Comparison of ENCODE assay signal across 26 mouse cellular contexts in genomic region chr4:45411181-45411790, GRCm38 (mm10). TPM values are rescaled to one million over a fixed set of nuclear protein-coding genes. Genes with fewer than 3 reads are reported as not detected.
A peak's percentile ranks its signal among the peaks of the same experiment; 100 is the strongest.
DNase-seq lines count a peak whose midpoint lies in the region; ATAC-seq and TF ChIP-seq lines count a peak whose summit lies in the region.
"Had no signal": no experiment of that assay in that cellular context is flagged by ENCODE, and none has a peak within 500 bp of the region (broad histone marks: within the 10 kb centered on the region; RNA-seq: fewer than 3 reads in every experiment).

No protein-coding gene starts in this region.

- 0 out of 2 replicates have a peak, but pooled peaks have one; percentile 20 for TF ChIP-seq EP300 in lung, postnatal 0 days (IDR thresholded peaks at IDR 0.05)

- DNase-seq in adrenal gland, adult 2 months = peak; percentile 59
- DNase-seq in adrenal gland, postnatal 10 days = no peak
- DNase-seq in lung, postnatal 0 days (ENCODE audit: low spot score) = no peak
- no peak for DNase-seq in lung, adult 2 months
- DNase-seq: adrenal gland, postnatal 14 days; B cell, adult 2 months; cerebellum, adult 11 months; cerebellum, adult 18-20 months; cerebellum, adult 8-10 months; cerebellum, adult 9-11 months; cerebellum, postnatal 14 days; cerebellum, postnatal 36 days; embryo, embryonic 11 days had no signal

- WGBS in lung, postnatal 0 days = 88% methylated on average over 8 of the region's 8 CpGs
- 84% methylated on average over 8 of the region's 8 CpGs for WGBS in lung, adult 2 months

- no peaks in the 10 kb centered on the region for H3K36me3 ChIP-seq in lung, postnatal 0 days (ENCODE audit: insufficient read depth, low read length)
- H3K36me3 ChIP-seq: embryonic facial prominence, embryonic 13.5 days; embryonic facial prominence, embryonic 15.5 days; forebrain, embryonic 10.5 days; forebrain, embryonic 12.5 days had no signal

- no peak for TF ChIP-seq CTCF in lung, postnatal 0 days (IDR thresholded peaks at IDR 0.05)
- no peak for TF ChIP-seq CTCF in lung, adult 2 months (IDR thresholded peaks at IDR 0.05; ENCODE audit: insufficient read depth, low read length)

- H3K27ac ChIP-seq in lung, postnatal 0 days (ENCODE audit: low read length) = no peak overlapping the region
- peak overlapping the region; percentile 99 for H3K27ac ChIP-seq in brown adipose tissue, adult 24 weeks (replicated peaks; ENCODE audit: low read depth, low read length)
- H3K27ac ChIP-seq: embryonic facial prominence, embryonic 13.5 days; embryonic facial prominence, embryonic 15.5 days; forebrain, embryonic 10.5 days; forebrain, embryonic 12.5 days had no signal

- H3K9me3 ChIP-seq in lung, postnatal 0 days (ENCODE audit: low read length) = no peaks in the 10 kb centered on the region
- H3K9me3 ChIP-seq: embryonic facial prominence, embryonic 13.5 days; embryonic facial prominence, embryonic 15.5 days; forebrain, embryonic 10.5 days; forebrain, embryonic 12.5 days; G1E had no signal

- H3K4me2 ChIP-seq in lung, postnatal 0 days (replicated peaks; ENCODE audit: low read depth, low read length) = no peak overlapping the region
- H3K4me2 ChIP-seq: embryonic facial prominence, embryonic 13.5 days; embryonic facial prominence, embryonic 15.5 days; forebrain, embryonic 12.5 days had no signal

- no peaks in the 10 kb centered on the region for H3K4me1 ChIP-seq in lung, postnatal 0 days (ENCODE audit: insufficient read depth, low read depth, low read length)
- H3K4me1 ChIP-seq in lung, adult 2 months (ENCODE audit: control insufficient read depth, insufficient read depth, low read length) = no peaks in the 10 kb centered on the region
- peaks cover 11% of the 10 kb centered on the region; the same call in 1 of the 2 replicates for H3K4me1 ChIP-seq in brown adipose tissue, adult 24 weeks (ENCODE audit: control insufficient read depth, insufficient read depth, insufficient read length, low read length)

- no peak overlapping the region for H3K9ac ChIP-seq in lung, postnatal 0 days (replicated peaks; ENCODE audit: low read depth)
- H3K9ac ChIP-seq: embryonic facial prominence, embryonic 13.5 days; embryonic facial prominence, embryonic 15.5 days; forebrain, embryonic 12.5 days had no signal

- H3K27me3 ChIP-seq in lung, postnatal 0 days (replicated peaks; ENCODE audit: insufficient read depth, low read length) = no peaks in the 10 kb centered on the region
- H3K27me3 ChIP-seq: CH12.LX; embryonic facial prominence, embryonic 15.5 days; Patski had no signal

- no peak overlapping the region for H3K4me3 ChIP-seq in lung, postnatal 0 days (ENCODE audit: low read depth, low read length)
- no peak overlapping the region for H3K4me3 ChIP-seq in lung, adult 2 months (replicated peaks; ENCODE audit: extremely low read depth, low read depth, low read length)
- H3K4me3 ChIP-seq in brown adipose tissue, adult 24 weeks (ENCODE audit: insufficient read depth, low read depth, low read length) = no peak overlapping the region
- H3K4me3 ChIP-seq: embryonic facial prominence, embryonic 13.5 days; embryonic facial prominence, embryonic 15.5 days; erythroblast, embryonic 14.5 days; forebrain, embryonic 10.5 days; forebrain, embryonic 12.5 days had no signal

- ATAC-seq in lung, postnatal 0 days = no peak
- ATAC-seq: activated CD4-positive, CD25-positive, alpha-beta regulatory T cell, adult 4 months; CD4-positive, CD25-positive, alpha-beta regulatory T cell, adult 4 months; forebrain, embryonic 14.5 days; forebrain, embryonic 16.5 days; Patski had no signal

- TF ChIP-seq POLR2A in lung, adult 2 months (IDR thresholded peaks at IDR 0.05; ENCODE audit: borderline replicate concordance, extremely low read depth, low read depth, low read length) = no peak

RNA-seq across cellular contexts. Expression of gene Slc25a51, which starts 2.7 kb away (rescaled TPM):
- total RNA-seq in adrenal gland, adult 2 months (2021) = 100 to 1,000 TPM; 298 to 434 TPM
- 136 and 197 TPM in 2 replicates for polyA plus RNA-seq in adrenal gland, adult 2 months (2012; rRNA removed)
- 100 to 1,000 TPM; 360 to 448 TPM for total RNA-seq in adrenal gland, postnatal 10 days (2021)
- polyA plus RNA-seq in lung, postnatal 0 days (2015; fragmentation: Nextera tagmentation; extraction: Ambion mirVana) = 59.4 and 69.4 TPM in 2 replicates
- 86.4 and 109 TPM in 2 replicates for polyA plus RNA-seq in lung, adult 2 months (2012; rRNA removed)
- polyA plus RNA-seq in brown adipose tissue, adult 24 weeks (2012; ENCODE audit: insufficient read depth, insufficient read length, missing spikeins) = 220 and 224 TPM in 2 replicates
